Mouse (Mus musculus) spleen, postnatal 4 days (tissue): Measurements from ENCODE around the gene Adgrb2.
A peak's percentile ranks its signal among the peaks of the same experiment; 100 is the strongest.

Experiments
- DNase-seq, 2 experiments: peaks; one replicate each; pipeline ENCODE4 v3.0.0; 2022; ENCODE audit warnings: low spot score in 2 of 2

Gene Adgrb2

GRCm38 (mm10) chr4:129987825-129988504, 3.3 kb downstream of the Adgrb2 start:
- peak; percentile 39 to 68 for DNase-seq

- no peak for DNase-seq
Measured at GRCm38 (mm10) chr4:129989925-129990324, 5.3 kb downstream of the Adgrb2 start.

GRCm38 (mm10) chr4:129992720-129993119, 8.1 kb downstream of the Adgrb2 start:
- DNase-seq, result no peak

- no peak for DNase-seq
Measured at GRCm38 (mm10) chr4:129993213-129993612, 8.5 kb downstream of the Adgrb2 start.

- DNase-seq, result no peak
Measured at GRCm38 (mm10) chr4:129993944-129994695, 9.4 kb downstream of the Adgrb2 start.

- no peak for DNase-seq
Measured at GRCm38 (mm10) chr4:129994728-129995127, 10.1 kb downstream of the Adgrb2 start.

GRCm38 (mm10) chr4:129995255-129995654, 10.6 kb downstream of the Adgrb2 start:
- DNase-seq, result no peak

- DNase-seq, result peak in 1 of 2 experiments; percentile 65
Measured at GRCm38 (mm10) chr4:129996015-129996414, 11.3 kb downstream of the Adgrb2 start.

- DNase-seq, result no peak
Measured at GRCm38 (mm10) chr4:129998124-129998523, 13.5 kb downstream of the Adgrb2 start.

- DNase-seq, result no peak
Measured at GRCm38 (mm10) chr4:130001710-130002109, 17.0 kb downstream of the Adgrb2 start.

- no peak for DNase-seq
Measured at GRCm38 (mm10) chr4:130002157-130002556, 17.5 kb downstream of the Adgrb2 start.

- peak in 1 of 2 experiments; percentile 63 for DNase-seq
Measured at GRCm38 (mm10) chr4:130005593-130005992, 20.9 kb downstream of the Adgrb2 start.

GRCm38 (mm10) chr4:130006533-130006932, 21.9 kb downstream of the Adgrb2 start:
- peak in 1 of 2 experiments; percentile 62 for DNase-seq

- no peak for DNase-seq
Measured at GRCm38 (mm10) chr4:130009043-130009442, 24.4 kb downstream of the Adgrb2 start.

- DNase-seq, result no peak
Measured at GRCm38 (mm10) chr4:130010723-130011122, 26.1 kb downstream of the Adgrb2 start.

GRCm38 (mm10) chr4:130012234-130012633, 27.6 kb downstream of the Adgrb2 start:
- no peak for DNase-seq

- no peak for DNase-seq
Measured at GRCm38 (mm10) chr4:130013111-130013510, 28.4 kb downstream of the Adgrb2 start.

GRCm38 (mm10) chr4:130016010-130016409, 31.3 kb downstream of the Adgrb2 start:
- DNase-seq, result no peak

GRCm38 (mm10) chr4:130017036-130017674, 32.5 kb downstream of the Adgrb2 start:
- DNase-seq, result no peak

- no peak for DNase-seq
Measured at GRCm38 (mm10) chr4:130022952-130023351, 38.3 kb downstream of the Adgrb2 start.

GRCm38 (mm10) chr4:130023511-130024231, 39.0 kb downstream of the Adgrb2 start:
- DNase-seq, result no peak

GRCm38 (mm10) chr4:130025544-130025943, 40.9 kb downstream of the Adgrb2 start:
- no peak for DNase-seq
